Mouse (Mus musculus): ENCODE results near the gene Mettl1. TPM values are rescaled to one million over a fixed set of nuclear protein-coding genes. Genes with fewer than 3 reads are reported as not detected.

The Mettl1 gene
- polyA plus RNA-seq, 1 experiment from 2014 or later = 54.3 TPM

GRCm38 (mm10) chr10:127018422-127018821 is 22.8 kb upstream of the Mettl1 start:
- Histone ChIP-seq H3K4me1 (no peaks in the 10 kb centered on the region), H3K9ac (no peak overlapping the region), H3K4me2 (no peak overlapping the region), H3K4me3 (replicated peaks) (no peak overlapping the region), H3K36me3 (peaks cover 13% of the 10 kb centered on the region), H3K27me3 (replicated peaks) (no peaks in the 10 kb centered on the region), H3K9me3 (no peaks in the 10 kb centered on the region), H3K27ac (no peak overlapping the region)
- 73% methylated on average over 16 of the region's 16 CpGs for WGBS
- no peak for ATAC-seq (ENCODE audit: insufficient read depth, low FRiP score, low read depth)

DNA sequence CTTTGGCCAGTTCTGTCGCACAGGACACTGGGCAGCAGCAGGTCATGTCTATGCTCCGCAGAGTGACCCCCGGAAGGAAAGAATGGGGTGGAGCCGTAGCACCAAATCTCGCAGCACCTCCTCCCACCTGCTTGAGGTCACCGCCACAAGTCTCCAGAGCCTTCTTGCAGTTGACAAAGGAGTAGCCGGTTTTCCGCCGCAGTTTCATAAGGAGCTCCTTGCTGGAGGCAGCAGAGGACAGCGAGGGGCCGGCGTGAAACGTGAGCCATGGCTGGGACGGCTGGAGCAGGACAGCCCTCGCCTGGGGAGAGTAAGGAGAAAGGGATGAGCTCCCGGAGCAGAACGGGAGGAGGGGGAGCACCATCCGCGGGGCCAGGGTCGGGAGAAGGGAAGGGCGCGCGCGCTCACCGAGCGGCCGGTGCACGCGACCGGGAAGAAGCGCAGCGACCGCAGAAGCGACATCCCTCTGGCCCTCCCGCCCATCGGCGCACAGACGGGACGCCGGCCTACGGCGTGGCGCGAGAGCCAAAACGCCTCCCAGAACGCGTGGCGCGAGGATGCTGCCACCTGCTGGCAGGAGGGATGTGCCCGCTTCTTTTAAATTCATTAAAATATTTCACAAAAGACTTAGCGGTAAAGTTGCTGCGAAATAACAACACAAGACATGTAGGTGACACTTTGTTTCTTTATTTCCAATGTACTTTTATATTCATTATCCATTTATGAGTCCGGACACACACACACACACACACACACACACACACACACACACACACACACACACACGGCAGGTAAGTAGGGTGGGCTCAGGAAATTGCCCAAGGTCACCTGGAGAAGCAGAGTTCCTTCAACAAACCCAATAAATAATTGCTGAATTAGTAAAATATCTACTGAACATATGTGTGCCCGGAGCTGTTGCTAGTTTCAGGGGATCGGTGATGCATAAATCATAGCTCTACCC is 10.6 kb upstream of the Mettl1 start, which contains the start of gene Tsfm:
Tsfm (minus strand) TSS at position 505 of the 961 bp plus-strand sequence.
- Histone ChIP-seq H3K4me3 (replicated peaks) (peak within 1 kb of the TSS; percentile 89), H3K9ac (peak within 1 kb of the TSS; percentile 76), H3K4me2 (peak within 1 kb of the TSS; percentile 67), H3K36me3 (peaks cover 23% of the 10 kb centered on the region), H3K4me1 (peaks cover 4% of the 10 kb centered on the region; the same call in 1 of the 2 replicates), H3K27ac (peak within 1 kb of the TSS; percentile 77; the same call in 1 of the 2 replicates), H3K27me3 (replicated peaks) (no peaks in the 10 kb centered on the region), H3K9me3 (no peaks in the 10 kb centered on the region)
- peak; percentile 84 for ATAC-seq (ENCODE audit: insufficient read depth, low FRiP score, low read depth)
- WGBS = 5% methylated on average over 55 of the region's 56 CpGs

GRCm38 (mm10) chr10:127033301-127033741 is 7.9 kb upstream of the Mettl1 start:
- Histone ChIP-seq H3K9ac (no peak overlapping the region), H3K9me3 (no peaks in the 10 kb centered on the region), H3K36me3 (peaks cover 7% of the 10 kb centered on the region), H3K4me1 (peaks cover 4% of the 10 kb centered on the region; the same call in 1 of the 2 replicates), H3K27me3 (replicated peaks) (no peaks in the 10 kb centered on the region), H3K4me3 (replicated peaks) (no peak overlapping the region), H3K27ac (no peak overlapping the region), H3K4me2 (no peak overlapping the region)
- ATAC-seq (ENCODE audit: insufficient read depth, low FRiP score, low read depth) = no peak
- WGBS = 72% methylated on average over 8 of the region's 8 CpGs

DNA sequence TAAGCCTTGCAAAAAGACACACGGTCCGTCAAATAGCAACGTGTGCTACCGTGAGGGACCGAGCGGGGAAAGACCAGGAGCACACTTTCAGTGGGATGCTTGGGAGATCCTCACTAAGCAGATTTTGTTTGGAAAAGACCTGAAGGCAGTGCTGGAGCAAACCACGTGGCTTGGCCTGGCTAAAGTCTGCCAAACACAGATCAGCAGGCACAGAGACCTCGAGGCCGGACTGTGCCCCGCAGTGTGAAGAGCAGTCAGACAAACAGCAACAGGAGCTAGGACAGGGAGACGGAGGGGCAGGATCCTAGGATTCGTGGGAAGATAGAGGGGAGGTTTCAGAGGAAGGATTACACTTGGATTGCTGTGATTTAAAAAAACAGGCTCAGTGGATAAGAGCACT is 4.9 kb upstream of the Mettl1 start:
- H3K4me2 ChIP-seq = no peak overlapping the region
- ATAC-seq (ENCODE audit: insufficient read depth, low FRiP score, low read depth) = no peak
- no peak overlapping the region for H3K27ac ChIP-seq
- no peaks in the 10 kb centered on the region for H3K36me3 ChIP-seq
- no peaks in the 10 kb centered on the region for H3K27me3 ChIP-seq (replicated peaks)
- H3K9ac ChIP-seq = no peak overlapping the region
- H3K4me3 ChIP-seq (replicated peaks) = no peak overlapping the region
- WGBS = 77% methylated on average over 12 of the region's 12 CpGs
- no peaks in the 10 kb centered on the region for H3K4me1 ChIP-seq
- no peaks in the 10 kb centered on the region for H3K9me3 ChIP-seq

GRCm38 (mm10) chr10:127037641-127038040 is 3.6 kb upstream of the Mettl1 start:
- no peaks in the 10 kb centered on the region for H3K36me3 ChIP-seq
- H3K4me2 ChIP-seq = no peak overlapping the region
- no peaks in the 10 kb centered on the region for H3K9me3 ChIP-seq
- no peaks in the 10 kb centered on the region for H3K27me3 ChIP-seq (replicated peaks)
- H3K4me3 ChIP-seq (replicated peaks) = no peak overlapping the region
- no peak overlapping the region for H3K9ac ChIP-seq
- ATAC-seq (ENCODE audit: insufficient read depth, low FRiP score, low read depth) = no peak
- H3K27ac ChIP-seq = no peak overlapping the region
- WGBS = 74% methylated on average over 12 of the region's 12 CpGs
- H3K4me1 ChIP-seq = 0 out of 2 replicates have a peak, but pooled peaks cover 4% of the 10 kb centered on the region

DNA sequence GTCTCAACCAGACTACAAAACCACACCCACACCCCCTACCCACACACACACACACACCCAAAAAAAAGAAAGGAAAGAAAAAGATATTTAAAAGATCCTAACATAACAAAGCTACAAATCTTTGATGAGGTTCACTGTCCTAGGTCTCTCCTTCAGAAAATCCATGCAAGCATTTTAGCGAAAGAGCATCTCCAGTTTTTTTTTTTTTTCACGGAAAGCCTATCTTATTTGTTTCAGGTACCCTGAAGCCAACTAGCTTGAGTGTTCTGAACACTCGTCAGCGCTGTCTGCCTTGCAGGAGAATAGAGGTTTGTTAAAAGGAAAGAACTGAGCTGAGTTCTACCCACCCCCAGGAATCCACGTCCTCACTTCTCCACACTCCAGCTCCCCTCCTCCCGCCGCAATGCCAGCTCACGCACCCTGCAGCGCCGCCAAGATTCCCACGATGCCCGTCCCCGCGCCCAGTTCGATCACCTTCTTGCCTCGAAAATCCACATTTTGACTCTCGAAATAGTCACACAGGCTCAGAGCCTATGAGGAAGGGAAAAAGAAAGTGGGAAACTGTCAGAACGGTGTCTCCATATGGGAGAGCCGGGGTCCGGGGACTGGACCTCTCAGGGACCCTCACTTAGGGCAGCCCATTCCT is 522 bp upstream of the Mettl1 start:
- peak overlapping the region; percentile 88 for H3K27ac ChIP-seq
- peak overlapping the region; percentile 97 for H3K4me2 ChIP-seq
- H3K27me3 ChIP-seq (replicated peaks) = no peaks in the 10 kb centered on the region
- H3K36me3 ChIP-seq = peaks cover 9% of the 10 kb centered on the region
- no peak for ATAC-seq (ENCODE audit: insufficient read depth, low FRiP score, low read depth)
- H3K4me1 ChIP-seq = 0 out of 2 replicates have a peak, but pooled peaks cover 6% of the 10 kb centered on the region
- peak overlapping the region; percentile 96 for H3K4me3 ChIP-seq (replicated peaks)
- H3K9me3 ChIP-seq = no peaks in the 10 kb centered on the region
- under 1% methylated on average over 20 of the region's 20 CpGs for WGBS
- H3K9ac ChIP-seq = peak overlapping the region; percentile 63

- Histone ChIP-seq H3K9ac (peak overlapping the region; percentile 63), H3K4me3 (replicated peaks) (peak overlapping the region; percentile 96), H3K4me1 (0 out of 2 replicates have a peak, but pooled peaks cover 6% of the 10 kb centered on the region), H3K4me2 (peak overlapping the region; percentile 97), H3K9me3 (no peaks in the 10 kb centered on the region), H3K36me3 (peaks cover 9% of the 10 kb centered on the region), H3K27ac (peak overlapping the region; percentile 88), H3K27me3 (replicated peaks) (no peaks in the 10 kb centered on the region)
- peak; percentile 82 for ATAC-seq (ENCODE audit: insufficient read depth, low FRiP score, low read depth)
- WGBS = under 1% methylated on average over 44 of the region's 44 CpGs
Measured at GRCm38 (mm10) chr10:127041774-127042338, 642 bp downstream of the Mettl1 start.

DNA sequence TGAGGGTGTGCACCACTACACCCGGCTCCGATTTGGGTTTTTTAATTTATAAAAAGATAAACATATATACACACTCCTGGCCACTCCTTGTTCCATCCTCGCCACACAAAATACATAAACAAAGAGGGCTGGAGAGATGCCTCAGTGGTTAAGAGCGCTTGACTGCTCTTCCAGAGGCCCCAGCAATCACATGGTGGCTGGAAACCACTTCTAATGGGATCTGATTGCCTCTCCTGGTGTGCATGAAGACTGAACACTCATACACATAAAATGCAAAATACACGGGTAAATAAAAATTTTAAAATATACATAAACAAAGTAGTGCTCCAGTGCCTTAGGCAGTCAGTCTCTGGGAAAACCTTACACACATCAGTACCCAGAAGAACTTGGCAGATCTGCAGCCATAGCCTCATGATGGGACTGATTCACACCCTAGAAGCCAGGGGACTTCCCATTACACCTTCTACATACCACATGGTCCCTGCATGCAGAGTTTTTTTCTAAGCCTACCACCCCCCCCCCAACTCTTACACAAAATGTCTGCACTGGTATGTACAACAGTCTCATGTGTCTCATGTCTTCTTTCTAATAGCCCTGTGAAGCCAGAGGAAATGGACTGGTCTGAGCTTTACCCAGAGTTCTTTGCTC is 1.4 kb downstream of the Mettl1 start:
- Histone ChIP-seq H3K4me2 (peak overlapping the region; percentile 97), H3K4me3 (replicated peaks) (peak overlapping the region; percentile 96), H3K4me1 (0 out of 2 replicates have a peak, but pooled peaks cover 6% of the 10 kb centered on the region), H3K9ac (peak overlapping the region; percentile 63), H3K27ac (peak overlapping the region; percentile 88; the same call in 1 of the 2 replicates), H3K27me3 (replicated peaks) (peaks cover 1% of the 10 kb centered on the region; the same call in 1 of the 2 replicates), H3K9me3 (no peaks in the 10 kb centered on the region), H3K36me3 (peaks cover 9% of the 10 kb centered on the region)
- no peak for ATAC-seq (ENCODE audit: insufficient read depth, low FRiP score, low read depth)
- WGBS = 12% methylated on average over 5 of the region's 5 CpGs

GRCm38 (mm10) chr10:127043187-127043586 is 2.0 kb downstream of the Mettl1 start:
- no peaks in the 10 kb centered on the region for H3K9me3 ChIP-seq
- peaks cover 7% of the 10 kb centered on the region for H3K27me3 ChIP-seq (replicated peaks)
- H3K36me3 ChIP-seq = peaks cover 9% of the 10 kb centered on the region
- 91% methylated on average over 6 of the region's 6 CpGs for WGBS
- no peak overlapping the region for H3K9ac ChIP-seq
- H3K4me1 ChIP-seq = 0 out of 2 replicates have a peak, but pooled peaks cover 6% of the 10 kb centered on the region
- no peak overlapping the region for H3K27ac ChIP-seq
- H3K4me3 ChIP-seq (replicated peaks) = no peak overlapping the region
- no peak for ATAC-seq (ENCODE audit: insufficient read depth, low FRiP score, low read depth)
- H3K4me2 ChIP-seq = no peak overlapping the region

DNA sequence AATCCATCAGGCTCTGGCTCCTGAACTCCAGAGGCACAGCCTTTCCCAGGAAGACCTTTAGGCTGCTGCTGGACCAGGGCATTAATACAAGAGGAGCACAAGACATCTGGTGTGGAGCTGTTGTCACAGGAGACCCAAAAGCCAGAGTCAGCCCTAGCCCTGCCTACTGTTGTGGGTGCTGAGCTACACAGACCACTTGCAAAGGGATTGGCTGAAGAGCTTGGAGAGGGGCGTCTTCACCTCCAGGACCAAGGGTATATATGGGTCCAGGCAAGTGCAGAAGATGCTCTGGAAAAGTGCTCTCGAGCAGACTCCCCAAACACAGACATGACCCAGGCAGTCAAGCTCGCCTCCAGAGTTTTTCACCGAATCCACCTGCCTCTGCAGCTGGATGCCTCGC is 6.7 kb downstream of the Mettl1 start, which contains the start of gene Cyp27b1:
Cyp27b1 (plus strand) TSS at position 297 of the 400 bp plus-strand sequence.
- WGBS = 36% methylated on average over 5 of the region's 5 CpGs
- H3K27me3 ChIP-seq (replicated peaks) = peaks cover 46% of the 10 kb centered on the region
- no peak for ATAC-seq (ENCODE audit: insufficient read depth, low FRiP score, low read depth)

More for the DNA sequence above, 6.7 kb downstream of the Mettl1 start, which contains the start of gene Cyp27b1:
- peaks cover 9% of the 10 kb centered on the region for H3K36me3 ChIP-seq
- H3K27ac ChIP-seq = no peak within 1 kb of the TSS
- H3K9me3 ChIP-seq = no peaks in the 10 kb centered on the region
- peaks cover 14% of the 10 kb centered on the region for H3K4me1 ChIP-seq
- peak within 1 kb of the TSS; percentile 26 for H3K4me3 ChIP-seq (replicated peaks)
- no peak within 1 kb of the TSS for H3K9ac ChIP-seq
- H3K4me2 ChIP-seq = peak within 1 kb of the TSS; percentile 53

Data from stomach, embryonic 15.5 days (tissue).